Mouse (Mus musculus) megakaryocyte, embryonic 14.5 days (primary cell): ENCODE results near the gene Smyd3.

ENCODE experiments used
- FLI1 ChIP-seq: IDR thresholded peaks from 2 replicates; pipeline ENCODE4 v1.6.1; 2012; ENCODE audit warnings: low read length, inconsistent platforms, mixed read lengths
- GATA1 ChIP-seq: IDR thresholded peaks from 3 replicates; pipeline ENCODE4 v1.6.1; 2012; ENCODE audit warnings: mixed read lengths, low read length, inconsistent platforms, borderline replicate concordance

DNA sequence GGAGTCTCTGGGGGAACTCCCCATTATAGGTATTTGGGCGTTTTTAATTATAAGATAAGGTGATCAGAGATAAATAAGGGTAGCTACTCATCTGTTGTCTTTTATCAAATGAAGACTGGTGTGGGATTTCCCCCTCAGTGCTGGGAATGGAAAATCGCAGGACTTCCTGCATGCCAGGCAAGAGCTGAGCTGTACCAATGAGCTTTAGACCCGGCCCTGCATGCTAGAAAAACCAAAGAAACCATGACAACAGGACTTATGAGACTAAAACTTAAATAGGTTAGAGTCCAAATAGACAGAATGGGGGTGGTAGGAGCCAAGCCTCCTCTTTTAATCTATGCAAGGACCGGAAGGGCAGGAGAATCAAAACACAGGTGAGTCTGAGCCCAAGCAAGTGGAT is 492.7 kb downstream of the Smyd3 start:
- TF ChIP-seq GATA1 (no peak), FLI1 (no peak)
